Mouse (Mus musculus): ENCODE data around the gene Olfr812. TPM values are rescaled to one million over a fixed set of nuclear protein-coding genes. Genes with fewer than 3 reads are reported as not detected.

Olfr812 gene
- polyA plus RNA-seq, 1 experiment from 2014 or later: not detected

Other genes starting within 250 kb of the Olfr812 start
- gene Olfr796, start 233.5 kb downstream of the Olfr812 start, polyA plus RNA-seq (2015; fragmentation: Nextera tagmentation; extraction: Ambion mirVana): not detected in 2 replicates
- not detected in 2 replicates for gene Olfr798, start 218.2 kb downstream of the Olfr812 start, polyA plus RNA-seq (2015; fragmentation: Nextera tagmentation; extraction: Ambion mirVana)
- not detected in 2 replicates for gene Olfr799, start 208.6 kb downstream of the Olfr812 start, polyA plus RNA-seq (2015; fragmentation: Nextera tagmentation; extraction: Ambion mirVana)
- gene Olfr800, start 188.4 kb downstream of the Olfr812 start, polyA plus RNA-seq (2015; fragmentation: Nextera tagmentation; extraction: Ambion mirVana): not detected in 2 replicates
- gene Olfr801, start 172.2 kb downstream of the Olfr812 start, polyA plus RNA-seq (2015; fragmentation: Nextera tagmentation; extraction: Ambion mirVana): not detected in 2 replicates
- 0.06 TPM in 1 of 2 replicates, not detected in the other for gene Olfr802, start 157.9 kb downstream of the Olfr812 start, polyA plus RNA-seq (2015; fragmentation: Nextera tagmentation; extraction: Ambion mirVana)
- not detected in 2 replicates for gene Olfr803, start 151.8 kb downstream of the Olfr812 start, polyA plus RNA-seq (2015; fragmentation: Nextera tagmentation; extraction: Ambion mirVana)
- not detected in 2 replicates for gene Olfr804, start 142.9 kb downstream of the Olfr812 start, polyA plus RNA-seq (2015; fragmentation: Nextera tagmentation; extraction: Ambion mirVana)
- not detected in 2 replicates for gene Olfr805, start 116.7 kb downstream of the Olfr812 start, polyA plus RNA-seq (2015; fragmentation: Nextera tagmentation; extraction: Ambion mirVana)
- gene Olfr806, start 104.2 kb downstream of the Olfr812 start, polyA plus RNA-seq (2015; fragmentation: Nextera tagmentation; extraction: Ambion mirVana): not detected in 2 replicates
- not detected in 2 replicates for gene Olfr807, start 88.3 kb downstream of the Olfr812 start, polyA plus RNA-seq (2015; fragmentation: Nextera tagmentation; extraction: Ambion mirVana)
- not detected in 2 replicates for gene Olfr808, start 80.6 kb downstream of the Olfr812 start, polyA plus RNA-seq (2015; fragmentation: Nextera tagmentation; extraction: Ambion mirVana)
- gene Olfr809, start 71.5 kb downstream of the Olfr812 start, polyA plus RNA-seq (2015; fragmentation: Nextera tagmentation; extraction: Ambion mirVana): not detected in 2 replicates
- not detected in 2 replicates for gene Olfr810, start 51.2 kb downstream of the Olfr812 start, polyA plus RNA-seq (2015; fragmentation: Nextera tagmentation; extraction: Ambion mirVana)
- not detected in 2 replicates for gene Olfr811, start 41.7 kb downstream of the Olfr812 start, polyA plus RNA-seq (2015; fragmentation: Nextera tagmentation; extraction: Ambion mirVana)
- gene Olfr813, start 9.3 kb upstream of the Olfr812 start, polyA plus RNA-seq (2015; fragmentation: Nextera tagmentation; extraction: Ambion mirVana): not detected in 2 replicates
- gene Olfr814, start 33.8 kb upstream of the Olfr812 start, polyA plus RNA-seq (2015; fragmentation: Nextera tagmentation; extraction: Ambion mirVana): not detected in 2 replicates
- gene Olfr815, start 59.8 kb upstream of the Olfr812 start, polyA plus RNA-seq (2015; fragmentation: Nextera tagmentation; extraction: Ambion mirVana): not detected in 2 replicates
- not detected in 2 replicates for gene Olfr816, start 69.5 kb upstream of the Olfr812 start, polyA plus RNA-seq (2015; fragmentation: Nextera tagmentation; extraction: Ambion mirVana)
- not detected in 2 replicates for gene Olfr818, start 103.0 kb upstream of the Olfr812 start, polyA plus RNA-seq (2015; fragmentation: Nextera tagmentation; extraction: Ambion mirVana)
- not detected in 2 replicates for gene Olfr819, start 121.2 kb upstream of the Olfr812 start, polyA plus RNA-seq (2015; fragmentation: Nextera tagmentation; extraction: Ambion mirVana)
- gene Olfr247, start 130.0 kb upstream of the Olfr812 start, polyA plus RNA-seq (2015; fragmentation: Nextera tagmentation; extraction: Ambion mirVana): not detected in 2 replicates
- gene Gm10310, start 139.0 kb upstream of the Olfr812 start, polyA plus RNA-seq (2015; fragmentation: Nextera tagmentation; extraction: Ambion mirVana): not detected in 2 replicates
- not detected in 2 replicates for gene Olfr820, start 166.5 kb upstream of the Olfr812 start, polyA plus RNA-seq (2015; fragmentation: Nextera tagmentation; extraction: Ambion mirVana)
- gene Olfr821, start 184.3 kb upstream of the Olfr812 start, polyA plus RNA-seq (2015; fragmentation: Nextera tagmentation; extraction: Ambion mirVana): not detected in 2 replicates
- gene Olfr822, start 225.1 kb upstream of the Olfr812 start, polyA plus RNA-seq (2015; fragmentation: Nextera tagmentation; extraction: Ambion mirVana): not detected in 2 replicates